ENCODE assay signal across 9 mouse cellular contexts in genomic region chr7:102223883-102224738, GRCm38 (mm10). TPM values are rescaled to one million over a fixed set of nuclear protein-coding genes. Genes with fewer than 3 reads are reported as not detected.
DNase-seq lines count a peak whose midpoint lies in the region; ATAC-seq lines count a peak whose summit lies in the region.
"Had no signal": no experiment of that assay in that cellular context is flagged by ENCODE, and none has a peak within 500 bp of the region (broad histone marks: within the 10 kb centered on the region; RNA-seq: fewer than 3 reads in every experiment).

No protein-coding gene starts in this region.

- H3K4me1 ChIP-seq in midbrain, embryonic 16.5 days (ENCODE audit: control insufficient read depth, insufficient read depth, low read length): peaks cover 4% of the 10 kb centered on the region
- H3K4me1 ChIP-seq in midbrain, embryonic 10.5 days: peaks cover 13% of the 10 kb centered on the region
- H3K4me1 ChIP-seq in limb, embryonic 13.5 days: peaks cover 6% of the 10 kb centered on the region
- H3K4me1 ChIP-seq in stomach, embryonic 16.5 days (ENCODE audit: control insufficient read depth, insufficient read depth, low read length): peaks cover 13% of the 10 kb centered on the region; the same call in 1 of the 2 replicates
- peaks cover 11% of the 10 kb centered on the region for H3K4me1 ChIP-seq in forebrain, embryonic 16.5 days (replicated peaks; ENCODE audit: control insufficient read depth, insufficient read depth, low read length)

- no peaks in the 10 kb centered on the region for H3K9me3 ChIP-seq in midbrain, embryonic 16.5 days (replicated peaks; ENCODE audit: control insufficient read depth, low read length, poor library complexity, severe bottlenecking)
- peaks cover 3% of the 10 kb centered on the region; the same call in 1 of the 2 replicates for H3K9me3 ChIP-seq in midbrain, embryonic 10.5 days (replicated peaks)
- H3K9me3 ChIP-seq in limb, embryonic 13.5 days: peaks cover 3% of the 10 kb centered on the region; the same call in 1 of the 2 replicates
- no peaks in the 10 kb centered on the region for H3K9me3 ChIP-seq in stomach, embryonic 16.5 days (replicated peaks; ENCODE audit: control insufficient read depth, low read length)
- H3K9me3 ChIP-seq in forebrain, embryonic 16.5 days (ENCODE audit: control insufficient read depth, low read length): no peaks in the 10 kb centered on the region

- 91% methylated on average over 5 of the region's 5 CpGs for WGBS in midbrain, embryonic 16.5 days
- WGBS in midbrain, embryonic 10.5 days: 92% methylated on average over 5 of the region's 5 CpGs
- WGBS in limb, embryonic 13.5 days: 90% methylated on average over 5 of the region's 5 CpGs
- WGBS in stomach, embryonic 16.5 days: 67% methylated on average over 5 of the region's 5 CpGs
- 92% methylated on average over 5 of the region's 5 CpGs for WGBS in forebrain, embryonic 16.5 days

- H3K27me3 ChIP-seq in midbrain, embryonic 16.5 days (ENCODE audit: control insufficient read depth, insufficient read depth, low read depth, low read length): no peaks in the 10 kb centered on the region
- H3K27me3 ChIP-seq in midbrain, embryonic 10.5 days (ENCODE audit: low read depth, poor library complexity, severe bottlenecking): no peaks in the 10 kb centered on the region
- no peaks in the 10 kb centered on the region for H3K27me3 ChIP-seq in limb, embryonic 13.5 days
- H3K27me3 ChIP-seq in stomach, embryonic 16.5 days (ENCODE audit: control insufficient read depth, insufficient read depth, low read length): no peaks in the 10 kb centered on the region
- H3K27me3 ChIP-seq in forebrain, embryonic 16.5 days (replicated peaks; ENCODE audit: control insufficient read depth, insufficient read depth, low read length): no peaks in the 10 kb centered on the region
- H3K27me3 ChIP-seq: neural tube, embryonic 13.5 days had no signal

- peak overlapping the region; percentile 70; the same call in 1 of the 2 replicates for H3K4me2 ChIP-seq in midbrain, embryonic 16.5 days (ENCODE audit: low read length)
- peak overlapping the region; percentile 72 for H3K4me2 ChIP-seq in limb, embryonic 13.5 days (replicated peaks)
- peak overlapping the region; percentile 82 for H3K4me2 ChIP-seq in stomach, embryonic 16.5 days (ENCODE audit: low read depth, low read length)
- no peak overlapping the region for H3K4me2 ChIP-seq in forebrain, embryonic 16.5 days (ENCODE audit: low read length)

- H3K27ac ChIP-seq in midbrain, embryonic 16.5 days (ENCODE audit: low read length): no peak overlapping the region
- H3K27ac ChIP-seq in midbrain, embryonic 10.5 days (replicated peaks): no peak overlapping the region
- no peak overlapping the region for H3K27ac ChIP-seq in limb, embryonic 13.5 days
- H3K27ac ChIP-seq in stomach, embryonic 16.5 days (ENCODE audit: low read length): peak overlapping the region; percentile 85
- no peak overlapping the region for H3K27ac ChIP-seq in forebrain, embryonic 16.5 days (ENCODE audit: low read length)
- H3K27ac ChIP-seq: neural tube, embryonic 13.5 days had no signal

- H3K4me3 ChIP-seq in midbrain, embryonic 16.5 days (ENCODE audit: low read depth, low read length): no peak overlapping the region
- H3K4me3 ChIP-seq in midbrain, embryonic 10.5 days: no peak overlapping the region
- peak overlapping the region; percentile 73 for H3K4me3 ChIP-seq in limb, embryonic 13.5 days
- H3K4me3 ChIP-seq in stomach, embryonic 16.5 days (replicated peaks; ENCODE audit: low read length): peak overlapping the region; percentile 58
- H3K4me3 ChIP-seq in forebrain, embryonic 16.5 days (replicated peaks; ENCODE audit: low read length): no peak overlapping the region

- no peak for ATAC-seq in midbrain, embryonic 16.5 days
- ATAC-seq in limb, embryonic 13.5 days (ENCODE audit: low FRiP score, low read depth): no peak
- peak; percentile 27 for ATAC-seq in stomach, embryonic 16.5 days (ENCODE audit: insufficient read depth, low FRiP score)
- no peak for ATAC-seq in forebrain, embryonic 16.5 days

- no peak overlapping the region for H3K9ac ChIP-seq in midbrain, embryonic 16.5 days (ENCODE audit: low read depth, low read length)
- 0 out of 2 replicates have a peak overlapping the region, but pooled peaks have one; percentile 19 for H3K9ac ChIP-seq in limb, embryonic 13.5 days
- 0 out of 2 replicates have a peak overlapping the region, but pooled peaks have one; percentile 24 for H3K9ac ChIP-seq in stomach, embryonic 16.5 days (ENCODE audit: low read length)
- no peak overlapping the region for H3K9ac ChIP-seq in forebrain, embryonic 16.5 days (replicated peaks; ENCODE audit: low read depth, low read length)

- H3K36me3 ChIP-seq in midbrain, embryonic 16.5 days (ENCODE audit: control insufficient read depth, insufficient read depth, low read length): peaks cover 3% of the 10 kb centered on the region; the same call in 1 of the 2 replicates
- peaks cover 20% of the 10 kb centered on the region for H3K36me3 ChIP-seq in midbrain, embryonic 10.5 days
- H3K36me3 ChIP-seq in limb, embryonic 13.5 days: peaks cover 27% of the 10 kb centered on the region
- 0 out of 2 replicates have a peak, but pooled peaks cover 3% of the 10 kb centered on the region for H3K36me3 ChIP-seq in stomach, embryonic 16.5 days (ENCODE audit: control insufficient read depth, insufficient read depth, low read length)
- no peaks in the 10 kb centered on the region for H3K36me3 ChIP-seq in forebrain, embryonic 16.5 days (ENCODE audit: control insufficient read depth, insufficient read depth)

- peak; percentile 93 for DNase-seq in heart, adult 11 months
- no peak for DNase-seq in heart, adult 8-10 months (ENCODE audit: low spot score)
- no peak for DNase-seq in midbrain, embryonic 10.5 days (ENCODE audit: low spot score)
- DNase-seq in T-cell, adult 2 months (ENCODE audit: low spot score): no peak

RNA-seq across cellular contexts. Expression of gene Pgap2, which starts 14.1 kb away (rescaled TPM):
- 10 to 100 TPM; 62.6 to 83.1 (median 73.8) TPM for total RNA-seq in heart, adult 8-10 months (2022)
- 57.8 and 61.3 TPM in 2 replicates for polyA plus RNA-seq in midbrain, embryonic 16.5 days (2015; fragmentation: Nextera tagmentation; extraction: Ambion mirVana)
- 48.7 and 49.2 TPM in 2 replicates for polyA plus RNA-seq in midbrain, embryonic 10.5 days (2016; fragmentation: Nextera tagmentation; extraction: Ambion mirVana)
- 82.3 and 88.6 TPM in 2 replicates for polyA plus RNA-seq in limb, embryonic 13.5 days (2015; fragmentation: Nextera tagmentation; extraction: Ambion mirVana)
- polyA plus RNA-seq in stomach, embryonic 16.5 days (2015; fragmentation: Nextera tagmentation; extraction: Ambion mirVana): 109 and 126 TPM in 2 replicates
- 51.7 and 55.8 TPM in 2 replicates for polyA plus RNA-seq in forebrain, embryonic 16.5 days (2015; fragmentation: Nextera tagmentation; extraction: Ambion mirVana)

RNA-seq across cellular contexts. Expression of gene Nup98, which starts 14.1 kb away (rescaled TPM):
- 10 to 100 TPM; 31.6 to 34.8 (median 32.8) TPM for total RNA-seq in heart, adult 8-10 months (2022)
- polyA plus RNA-seq in midbrain, embryonic 16.5 days (2015; fragmentation: Nextera tagmentation; extraction: Ambion mirVana): 19.9 and 21.2 TPM in 2 replicates
- 43.9 and 44.4 TPM in 2 replicates for polyA plus RNA-seq in midbrain, embryonic 10.5 days (2016; fragmentation: Nextera tagmentation; extraction: Ambion mirVana)
- 38.2 and 42.9 TPM in 2 replicates for polyA plus RNA-seq in limb, embryonic 13.5 days (2015; fragmentation: Nextera tagmentation; extraction: Ambion mirVana)
- polyA plus RNA-seq in stomach, embryonic 16.5 days (2015; fragmentation: Nextera tagmentation; extraction: Ambion mirVana): 34.5 and 35.0 TPM in 2 replicates
- polyA plus RNA-seq in forebrain, embryonic 16.5 days (2015; fragmentation: Nextera tagmentation; extraction: Ambion mirVana): 25.7 and 27.6 TPM in 2 replicates

RNA-seq across cellular contexts. Expression of gene Rhog, which starts 31.7 kb away (rescaled TPM):
- 10 to 100 TPM; 17.5 to 20.1 (median 19.2) TPM for total RNA-seq in heart, adult 8-10 months (2022)
- 12.8 and 14.6 TPM in 2 replicates for polyA plus RNA-seq in midbrain, embryonic 16.5 days (2015; fragmentation: Nextera tagmentation; extraction: Ambion mirVana)
- polyA plus RNA-seq in midbrain, embryonic 10.5 days (2016; fragmentation: Nextera tagmentation; extraction: Ambion mirVana): 34.8 and 34.9 TPM in 2 replicates
- polyA plus RNA-seq in limb, embryonic 13.5 days (2015; fragmentation: Nextera tagmentation; extraction: Ambion mirVana): 56.7 and 57.8 TPM in 2 replicates
- 62.0 and 68.0 TPM in 2 replicates for polyA plus RNA-seq in stomach, embryonic 16.5 days (2015; fragmentation: Nextera tagmentation; extraction: Ambion mirVana)
- polyA plus RNA-seq in forebrain, embryonic 16.5 days (2015; fragmentation: Nextera tagmentation; extraction: Ambion mirVana): 15.4 and 19.5 TPM in 2 replicates

RNA-seq across cellular contexts. Expression of gene Stim1, which starts 43.5 kb away (rescaled TPM):
- total RNA-seq in heart, adult 8-10 months (2022): 10 to 100 TPM; 21.9 to 25.1 (median 24.0) TPM
- 10.2 and 12.5 TPM in 2 replicates for polyA plus RNA-seq in midbrain, embryonic 16.5 days (2015; fragmentation: Nextera tagmentation; extraction: Ambion mirVana)
- 11.7 and 12.4 TPM in 2 replicates for polyA plus RNA-seq in midbrain, embryonic 10.5 days (2016; fragmentation: Nextera tagmentation; extraction: Ambion mirVana)
- polyA plus RNA-seq in limb, embryonic 13.5 days (2015; fragmentation: Nextera tagmentation; extraction: Ambion mirVana): 23.7 and 25.2 TPM in 2 replicates
- polyA plus RNA-seq in stomach, embryonic 16.5 days (2015; fragmentation: Nextera tagmentation; extraction: Ambion mirVana): 33.7 and 36.1 TPM in 2 replicates
- polyA plus RNA-seq in forebrain, embryonic 16.5 days (2015; fragmentation: Nextera tagmentation; extraction: Ambion mirVana): 10.3 and 12.1 TPM in 2 replicates

Comparison
In these comparisons a context has a peak if more than half of its experiments do, and no peak if none do; other contexts are left out.
1. H3K4me3 ChIP-seq: peak in limb, embryonic 13.5 days (single experiment) and stomach, embryonic 16.5 days (single experiment); none in midbrain, embryonic 16.5 days (single experiment), midbrain, embryonic 10.5 days (single experiment) and forebrain, embryonic 16.5 days (single experiment).
2. H3K9ac ChIP-seq: peak in limb, embryonic 13.5 days (single experiment) and stomach, embryonic 16.5 days (single experiment); none in midbrain, embryonic 16.5 days (single experiment) and forebrain, embryonic 16.5 days (single experiment).